Mouse (Mus musculus) cerebellum, adult 11-12 months (tissue): Measurements from ENCODE around the gene Ssc5d.
"Not testable (repeated sequence)": the region's sequence is repeated elsewhere in the genome, so short reads cannot be mapped to it uniquely, and the experiment has no call there.

Experiments used
- DNase-seq: peaks from one replicate; pipeline ENCODE4 v3.0.0; 2022

The Ssc5d gene

DNA sequence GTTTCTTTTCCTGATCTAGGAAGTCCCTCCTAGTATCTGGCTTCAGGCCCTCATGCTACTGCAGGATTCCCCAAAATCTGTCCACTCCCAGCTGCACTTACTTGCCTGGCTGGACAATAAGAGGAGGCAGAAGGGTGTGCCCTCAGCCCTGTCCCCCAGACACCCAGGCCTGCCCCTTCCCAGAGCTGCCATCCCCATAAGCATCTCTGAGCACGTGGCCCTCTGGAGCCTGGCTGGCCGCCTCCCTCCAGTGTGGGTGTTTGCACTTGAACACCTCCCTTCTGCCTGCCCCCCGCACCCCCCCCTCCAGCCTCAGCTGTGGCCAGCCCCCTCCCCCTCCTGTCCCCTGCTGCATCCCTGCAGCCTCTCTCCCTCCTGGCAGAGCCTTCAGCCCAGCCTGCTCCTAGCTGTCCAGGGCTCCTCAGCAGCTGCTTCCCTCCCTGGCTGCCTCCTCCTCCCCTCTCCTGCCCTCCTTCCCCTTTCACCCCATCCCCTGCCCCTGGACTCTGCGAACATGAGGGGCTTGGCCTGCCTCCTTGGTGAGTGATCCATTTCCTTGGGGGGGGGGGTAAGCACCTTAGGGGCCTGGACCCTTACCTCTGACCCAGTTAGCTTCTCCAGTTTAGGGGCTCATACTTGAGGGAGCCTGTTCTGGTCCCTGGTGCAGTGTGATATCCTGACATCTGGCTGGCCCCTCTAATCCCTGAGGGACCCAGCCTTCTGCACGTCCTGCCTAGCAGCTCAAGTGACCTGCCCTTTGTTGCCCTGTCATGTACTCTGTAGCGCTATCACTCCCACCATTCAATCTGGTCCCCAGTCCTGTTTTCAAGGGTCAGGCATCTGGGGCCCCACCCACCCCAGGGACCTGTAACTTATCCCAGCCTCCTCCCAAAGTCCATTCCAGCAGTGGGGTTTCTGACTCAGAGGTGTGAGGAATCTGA lies at the start of gene Ssc5d:
Gene Ssc5d, plus strand, starts transcription at position 345 of the 941 bp plus-strand sequence.
- DNase-seq: no peak

DNA sequence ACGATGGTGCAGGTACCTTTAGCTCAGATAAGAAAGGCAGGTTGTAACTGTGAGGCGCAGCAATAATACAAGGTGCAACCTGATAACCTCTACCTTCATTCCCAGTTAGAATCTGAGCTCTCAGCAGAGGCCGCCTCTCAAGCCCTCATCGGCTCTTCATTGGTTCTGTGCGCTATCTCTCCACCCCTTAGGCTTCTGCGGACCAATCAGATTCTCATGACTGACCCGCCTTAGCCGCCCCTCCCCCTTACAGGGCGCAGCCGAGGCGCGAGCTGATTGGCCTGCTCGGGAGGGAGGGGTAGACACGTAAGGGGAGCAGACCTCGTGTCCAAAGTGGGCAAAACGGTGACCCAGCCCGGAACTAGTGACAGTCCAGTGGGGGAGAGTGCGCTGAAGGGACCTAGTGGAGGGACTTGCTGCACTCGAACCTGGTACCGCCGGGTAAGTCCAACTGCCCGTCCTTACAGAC lies 48.8 kb upstream of the Ssc5d start, which contains the start of gene Isoc2a:
Gene Isoc2a, plus strand, starts transcription at position 401 of the 469 bp plus-strand sequence.
- DNase-seq: peak; percentile 94

DNA sequence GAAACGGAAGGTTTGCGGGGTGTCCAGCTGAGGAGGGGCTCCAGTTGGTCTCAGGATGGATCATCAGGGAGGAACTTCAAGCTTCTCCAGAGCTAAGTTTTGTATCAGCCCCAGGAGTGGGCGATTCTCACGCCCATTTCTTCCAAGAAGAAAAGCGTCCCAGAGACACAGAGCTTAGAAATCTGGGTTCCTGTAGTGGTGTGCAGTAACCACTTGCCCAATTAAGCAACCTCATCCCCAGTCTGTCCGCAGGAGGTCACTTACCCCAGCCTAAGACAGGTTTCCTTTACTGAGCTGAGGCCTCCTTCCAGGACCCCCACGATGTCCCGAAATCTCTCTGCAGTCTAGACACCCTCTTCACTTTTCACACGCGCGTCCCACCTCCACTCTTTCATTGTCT lies 48.4 kb upstream of the Ssc5d start:
- DNase-seq: peak; percentile 36

DNA sequence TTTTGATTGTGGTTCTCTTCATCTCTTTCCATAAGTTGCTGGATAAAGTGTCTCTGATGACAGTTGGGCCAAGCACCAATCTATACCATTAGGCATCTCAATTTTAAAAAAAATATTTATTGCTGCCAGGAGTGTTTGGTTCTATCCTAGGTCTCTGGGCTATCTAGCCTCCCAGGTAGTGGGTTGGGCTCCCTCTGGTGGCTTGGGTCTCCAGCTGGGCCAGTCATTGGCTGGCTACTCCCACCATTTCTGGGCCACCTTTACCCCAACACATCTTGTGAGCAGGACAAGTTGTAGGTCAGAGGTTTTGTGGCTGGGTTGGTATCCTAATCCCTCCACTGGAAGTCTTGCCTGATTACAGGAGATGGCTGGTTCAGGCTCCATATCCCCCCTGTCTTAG lies 47.4 kb upstream of the Ssc5d start:
- no peak for DNase-seq

DNA sequence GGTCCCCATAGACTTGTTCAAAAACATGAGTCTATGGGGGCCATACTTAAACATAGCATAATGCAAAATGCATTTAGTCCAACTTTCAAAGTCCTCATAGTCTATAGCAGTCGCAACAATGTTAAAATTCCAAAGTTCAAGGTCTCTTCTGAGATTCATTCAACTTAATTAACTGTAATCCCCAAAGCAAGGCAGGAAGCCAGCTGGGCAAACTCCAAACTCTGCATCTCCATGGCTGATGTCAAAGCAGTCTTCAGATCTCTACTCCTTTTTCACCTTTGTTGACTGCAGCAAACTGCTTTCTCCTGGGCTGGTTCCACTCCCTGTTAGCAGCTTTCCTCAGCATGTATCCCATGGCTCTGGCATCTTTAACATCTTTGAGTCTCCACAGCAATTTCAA lies 46.5 kb upstream of the Ssc5d start:
- not testable (repeated sequence) for DNase-seq

DNA sequence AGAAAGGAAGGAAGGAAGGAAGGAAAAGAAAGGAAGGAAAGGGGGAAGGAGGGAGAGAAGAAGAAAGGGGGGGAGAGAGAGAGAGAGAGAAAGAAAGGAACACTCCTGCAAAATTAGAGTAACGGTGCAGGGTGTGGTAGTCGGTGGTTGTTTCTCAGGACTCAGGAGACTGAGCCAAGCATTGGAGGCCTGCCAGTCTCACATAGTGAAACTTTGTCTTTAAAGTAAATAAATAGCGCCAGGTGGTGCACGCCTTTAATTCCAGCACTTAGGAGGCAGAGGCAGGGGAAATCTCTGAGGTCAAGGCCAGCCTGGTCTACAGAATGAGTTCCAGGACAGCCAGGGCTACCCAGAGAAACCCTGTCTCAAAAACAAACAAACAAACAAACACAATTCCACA lies 38.9 kb upstream of the Ssc5d start:
- no peak for DNase-seq

DNA sequence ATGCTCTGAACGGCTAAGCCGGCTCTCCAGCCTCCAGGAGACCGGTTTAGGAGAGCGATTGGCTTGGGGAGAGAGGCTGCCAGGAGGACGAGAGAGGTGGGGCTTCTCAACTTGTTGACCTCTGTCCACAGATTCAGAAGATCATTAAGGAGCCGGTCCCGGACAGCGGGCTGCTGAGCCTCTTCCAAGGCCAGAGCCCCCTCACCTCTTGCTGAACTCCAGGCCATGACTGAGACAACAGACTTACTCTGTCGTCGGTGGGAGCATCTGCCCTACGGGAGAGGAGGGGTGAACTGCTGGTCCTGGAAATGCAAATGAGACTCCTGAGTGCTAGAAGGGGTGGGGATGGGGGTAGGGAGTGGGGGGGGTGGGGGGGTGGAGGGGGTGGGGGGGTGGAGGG lies 30.4 kb upstream of the Ssc5d start:
- DNase-seq: no peak

DNA sequence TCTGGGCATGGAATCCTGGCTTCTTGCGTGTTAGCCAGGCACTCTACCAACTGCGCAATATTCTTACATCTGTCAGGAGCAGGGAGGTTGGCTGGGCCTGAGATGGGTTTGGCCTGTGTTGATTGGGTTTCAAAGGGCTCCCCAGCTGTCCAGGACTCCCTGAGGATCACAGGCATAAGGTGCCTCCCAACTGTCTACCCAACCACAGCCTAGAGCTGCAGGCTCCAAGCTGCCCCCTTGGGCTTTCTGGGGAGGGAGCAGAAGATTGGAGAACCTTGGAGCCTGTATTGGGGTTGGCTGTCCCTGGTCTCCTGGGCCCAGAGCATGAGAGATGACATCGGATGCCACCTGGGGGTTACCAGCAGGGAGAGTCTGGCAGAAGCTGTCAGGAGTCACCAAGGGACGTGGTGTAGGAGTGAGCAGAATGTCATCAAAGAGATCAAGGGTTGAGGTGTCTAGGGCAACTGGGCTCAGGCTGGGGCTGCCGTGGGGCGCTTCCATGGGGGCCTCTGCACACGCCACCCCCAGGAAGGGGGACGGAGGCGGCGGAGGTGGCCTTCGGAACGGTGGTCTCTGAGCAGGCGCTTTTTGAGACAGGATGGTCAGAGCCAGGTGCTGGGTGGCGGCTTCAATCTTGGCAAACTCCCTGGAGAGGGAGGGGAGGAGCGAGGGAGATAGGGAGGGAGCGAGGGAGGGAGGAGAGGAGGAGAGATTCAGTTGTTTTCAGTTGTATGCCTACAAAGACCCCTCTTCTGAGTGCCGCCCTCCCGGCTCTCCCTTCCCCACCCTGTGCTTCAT lies 26.5 kb upstream of the Ssc5d start:
- peak; percentile 43 for DNase-seq

DNA sequence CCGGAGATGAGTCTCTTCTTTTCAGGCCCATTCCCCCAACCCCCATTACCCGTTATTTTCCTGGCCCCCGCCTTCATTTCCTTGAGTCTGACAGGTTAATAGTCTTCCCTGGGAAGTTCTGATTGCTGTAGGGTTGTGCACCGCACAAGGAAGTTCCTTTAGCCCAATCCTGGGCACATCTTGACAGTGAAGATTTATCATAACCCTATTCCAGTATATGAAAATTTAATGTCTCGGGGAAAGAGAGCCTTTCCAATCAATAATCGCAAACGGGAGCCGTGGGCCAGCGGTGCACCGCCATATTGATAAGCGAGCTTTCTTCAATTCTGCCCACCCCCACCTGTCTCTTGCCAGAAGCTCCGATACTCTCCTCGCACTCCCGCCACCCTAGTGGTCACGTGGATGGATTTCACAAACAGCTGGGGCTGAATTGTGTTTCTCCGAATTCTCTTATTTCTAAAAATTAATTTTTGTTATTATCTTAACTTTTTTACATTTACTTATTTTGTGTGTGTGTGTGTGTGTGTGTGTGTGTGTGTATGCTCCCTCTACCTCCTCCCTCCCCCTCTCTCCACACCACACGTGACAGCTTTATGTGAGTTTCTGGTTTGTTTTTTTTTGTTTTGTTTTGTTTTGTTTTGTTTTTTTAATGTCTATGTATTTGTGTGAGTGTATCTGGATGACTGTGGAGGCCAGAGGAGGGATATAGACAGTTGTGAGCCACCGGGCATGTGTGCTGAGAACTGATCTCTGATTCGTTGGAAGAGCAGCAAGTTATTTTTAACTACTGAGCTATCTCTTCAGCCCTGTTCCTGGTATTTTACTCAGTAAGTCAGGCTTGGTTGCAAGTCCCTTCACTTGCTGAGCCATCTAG lies 25.7 kb upstream of the Ssc5d start:
- DNase-seq: no peak

DNA sequence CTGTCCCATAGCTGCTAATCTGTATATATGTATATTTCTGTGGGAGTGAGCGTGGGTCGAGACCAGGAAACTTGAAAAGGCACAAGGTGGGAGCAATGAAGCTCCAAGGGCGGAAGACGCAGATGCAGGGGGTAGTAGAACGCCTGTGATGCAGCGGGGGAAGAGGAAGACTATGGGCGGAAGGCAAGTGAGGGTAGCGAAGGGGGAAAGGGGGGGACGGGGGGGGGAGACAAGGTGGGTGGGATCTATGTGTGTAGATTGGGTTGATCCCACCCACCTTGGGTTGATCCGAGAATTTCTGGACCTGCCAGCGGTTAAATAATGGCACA lies 25.1 kb upstream of the Ssc5d start:
- DNase-seq: no peak

DNA sequence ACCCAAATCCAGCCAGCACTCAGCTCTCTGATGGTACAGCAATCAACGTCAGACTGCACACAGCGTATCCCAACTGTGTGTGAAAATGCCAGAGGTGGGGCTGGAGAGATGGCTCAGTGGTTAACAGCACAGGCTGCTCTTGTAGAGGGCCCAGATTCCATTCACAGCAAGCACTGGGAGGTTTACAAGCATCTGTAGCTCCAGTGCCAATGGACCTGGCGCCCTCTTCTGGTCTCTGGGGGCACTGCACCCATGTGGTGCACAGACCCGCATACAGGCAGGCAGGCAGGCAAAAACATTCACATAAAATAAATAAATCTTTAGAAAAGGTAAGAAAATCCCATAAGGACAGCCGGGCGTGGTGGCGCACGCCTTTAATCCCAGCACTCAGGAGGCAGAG lies 24.4 kb upstream of the Ssc5d start:
- DNase-seq: no peak

DNA sequence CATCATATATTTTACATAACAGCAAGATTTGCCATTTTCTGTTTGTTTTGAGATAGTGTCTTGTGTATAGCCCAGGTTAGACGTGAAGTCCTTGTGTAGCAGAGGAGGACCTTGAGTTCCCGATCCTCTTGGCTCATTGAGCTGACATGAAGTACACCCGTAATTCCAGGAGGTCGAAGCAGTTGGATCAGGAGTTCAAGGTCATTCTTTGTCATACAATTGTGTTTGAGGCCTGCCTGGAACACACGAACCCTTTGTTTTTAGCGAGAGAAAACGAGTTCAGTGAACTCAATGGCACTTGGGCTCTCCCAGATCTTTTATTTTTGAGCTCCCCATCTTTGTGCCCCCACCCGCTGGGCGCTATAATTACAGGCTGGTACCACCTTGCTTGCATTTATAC lies 23.2 kb upstream of the Ssc5d start:
- DNase-seq: no peak

DNA sequence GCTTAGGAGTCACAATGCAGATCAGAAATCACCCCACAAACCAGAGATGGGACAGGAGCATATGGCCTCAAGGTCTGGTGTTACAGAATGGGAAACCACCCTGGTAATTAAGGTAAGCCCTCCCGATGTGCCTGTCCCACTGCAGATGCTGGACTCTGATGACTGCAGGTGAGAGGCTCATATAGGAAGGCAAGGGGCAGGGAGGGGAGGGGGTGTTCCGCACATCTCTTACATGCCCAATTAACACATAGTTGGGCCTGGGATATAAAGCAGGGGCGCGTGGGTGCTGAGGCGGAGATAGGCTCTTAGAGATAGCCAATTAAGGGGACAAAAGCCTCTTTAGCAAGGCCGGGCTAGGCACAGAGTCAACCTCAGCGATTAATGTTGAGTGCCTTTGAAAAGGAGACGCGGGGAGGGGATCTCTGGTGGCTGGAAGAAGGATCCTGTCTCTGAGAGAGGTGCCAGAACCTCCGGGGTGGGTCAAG lies 19.1 kb upstream of the Ssc5d start, which contains the start of gene Gm36210:
Gene Gm36210, minus strand, starts transcription at position 51 of the 485 bp plus-strand sequence.
- no peak for DNase-seq

DNA sequence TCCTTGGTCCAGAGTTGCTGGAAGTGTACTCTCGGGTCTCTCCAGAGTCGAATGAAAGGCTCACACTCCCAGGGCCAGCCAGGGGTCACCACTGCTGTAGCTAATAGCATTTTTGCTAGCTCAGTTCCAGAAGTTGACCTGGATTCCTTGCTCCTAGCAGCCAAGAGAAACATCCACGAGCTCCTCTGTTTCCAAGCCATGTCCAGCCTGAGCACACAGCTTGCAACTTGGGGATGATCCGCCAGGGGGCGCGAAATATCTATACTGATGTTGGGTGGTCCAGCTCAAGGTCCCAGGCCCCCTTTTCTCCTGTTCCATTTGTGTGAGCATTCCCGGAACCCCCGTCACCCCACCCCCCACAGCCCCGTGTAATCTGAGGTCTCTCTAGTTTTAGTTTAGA lies 14.0 kb upstream of the Ssc5d start:
- DNase-seq: peak; percentile 38

DNA sequence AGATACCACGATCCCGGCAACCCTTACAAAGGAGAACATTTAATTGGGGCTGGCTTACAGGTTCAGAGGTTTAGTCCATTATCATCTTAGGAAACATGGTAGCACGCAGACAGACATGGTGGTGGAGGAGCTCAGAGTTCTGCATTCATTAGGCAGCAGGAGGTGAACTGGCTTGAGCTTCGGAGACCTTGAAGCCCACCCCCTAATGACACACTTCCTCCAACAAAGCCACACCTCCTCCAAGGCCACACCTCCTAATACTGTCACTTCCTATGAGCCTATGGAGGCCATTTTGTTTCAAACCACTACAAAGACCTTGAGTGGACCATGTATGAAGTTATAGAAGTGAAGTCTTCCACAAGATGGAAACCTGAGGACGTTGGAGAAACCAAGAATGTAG lies 13.3 kb upstream of the Ssc5d start:
- DNase-seq: no peak

DNA sequence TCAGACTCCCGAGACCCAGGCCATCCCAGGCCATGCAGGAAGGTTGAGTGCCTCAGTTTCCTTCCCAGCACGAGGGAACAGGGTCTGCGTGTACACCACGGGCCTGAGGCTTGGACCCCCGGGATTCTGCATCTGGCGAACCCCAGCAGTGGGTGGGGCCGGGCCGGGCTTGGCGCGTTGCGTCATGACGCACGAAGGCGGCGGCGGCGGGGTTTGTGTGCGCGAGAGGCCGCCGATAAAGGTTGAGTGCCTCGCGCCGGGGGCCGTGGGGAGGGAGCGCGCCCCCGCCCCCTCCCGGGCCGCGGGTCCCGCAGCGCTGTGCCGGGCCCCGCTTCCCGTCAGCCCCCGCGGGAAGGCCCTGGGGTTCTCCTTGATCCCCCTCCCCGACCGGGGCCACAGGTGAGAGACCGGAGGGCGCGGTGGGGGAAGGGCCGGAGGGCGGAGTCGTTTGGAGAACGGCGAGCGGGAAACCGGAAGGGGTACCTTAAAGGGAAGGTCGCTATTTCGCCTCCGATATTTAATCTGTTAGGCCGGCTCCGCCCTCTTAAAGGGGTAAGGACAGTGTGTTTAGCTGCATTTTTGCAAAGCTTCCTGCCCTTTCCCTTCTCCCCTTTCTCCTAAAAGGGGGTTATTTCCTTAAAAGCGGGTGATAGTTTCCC lies 10.4 kb upstream of the Ssc5d start, which contains the start of gene Zfp628:
Gene Zfp628, plus strand, starts transcription at position 211 of the 659 bp plus-strand sequence.
- peak; percentile 94 for DNase-seq

DNA sequence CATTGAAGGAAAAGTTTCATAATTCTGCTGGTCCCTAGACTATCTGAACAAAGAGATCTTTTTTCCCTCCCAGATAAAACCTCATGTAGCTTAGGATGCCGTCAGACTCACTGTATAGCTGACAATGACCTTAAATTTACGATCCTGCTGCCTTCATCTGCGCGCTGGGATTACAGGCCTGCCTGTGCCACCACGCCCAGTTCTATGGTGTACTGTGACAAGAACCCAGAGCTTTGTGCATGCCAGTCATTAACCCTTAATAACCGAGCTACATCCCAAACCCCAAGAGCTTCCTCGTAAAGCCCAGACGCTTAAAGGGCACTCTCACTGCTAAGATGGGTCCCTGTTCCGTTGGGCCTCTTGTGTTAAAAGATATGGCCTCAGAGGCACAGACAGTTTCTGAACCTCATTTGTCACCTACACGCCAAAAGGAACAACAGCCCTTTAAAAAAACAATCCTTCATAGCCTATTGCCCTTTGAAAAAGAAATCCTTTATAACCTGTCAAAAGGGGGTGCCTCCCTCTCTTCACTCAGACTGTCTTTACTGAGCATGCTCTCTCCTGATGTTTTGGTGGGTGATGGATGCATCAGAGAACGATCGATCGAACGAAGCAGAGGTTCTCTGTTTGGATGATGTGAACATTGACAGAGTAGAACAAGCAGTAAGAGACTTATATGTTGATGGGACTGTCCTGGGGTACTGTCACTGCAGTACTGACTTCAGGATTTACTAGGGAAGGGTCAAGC lies 9.7 kb upstream of the Ssc5d start:
- DNase-seq: peak; percentile 64

DNA sequence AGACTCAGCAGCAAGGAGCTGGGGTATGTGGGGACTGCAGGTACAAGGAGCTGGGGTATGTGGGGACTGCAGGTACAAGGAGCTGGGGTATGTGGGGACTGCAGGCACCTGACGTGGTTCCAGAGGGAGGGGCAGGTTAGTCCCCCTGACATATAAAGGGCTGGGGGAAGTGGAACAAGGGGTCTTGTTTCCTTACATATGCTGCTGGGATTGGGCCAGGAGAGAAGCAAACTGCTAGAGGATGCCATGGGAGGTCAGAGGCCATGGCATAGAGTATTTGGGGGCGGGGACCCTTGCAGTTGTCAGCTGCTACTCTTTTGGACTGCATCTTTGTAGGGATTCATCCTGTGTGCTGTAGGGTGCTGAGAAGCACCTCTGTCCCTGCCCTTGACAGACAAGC lies 8.1 kb upstream of the Ssc5d start:
- DNase-seq: no peak

DNA sequence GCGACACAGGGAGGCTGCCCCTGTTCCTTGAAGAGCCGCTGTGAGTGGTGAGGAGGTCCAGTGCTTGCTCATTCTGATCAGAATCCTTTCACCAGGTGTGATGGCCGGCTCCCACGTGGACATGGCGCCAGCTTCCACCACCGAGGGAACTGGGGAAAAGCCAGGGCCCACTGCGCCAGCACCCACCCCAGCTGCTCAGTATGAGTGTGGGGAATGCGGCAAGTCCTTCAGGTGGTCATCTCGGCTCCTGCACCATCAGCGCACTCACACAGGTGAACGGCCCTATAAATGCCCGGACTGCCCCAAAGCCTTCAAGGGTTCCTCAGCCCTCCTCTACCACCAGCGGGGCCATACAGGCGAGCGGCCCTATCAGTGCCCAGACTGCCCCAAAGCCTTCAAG lies 6.9 kb upstream of the Ssc5d start:
- no peak for DNase-seq

DNA sequence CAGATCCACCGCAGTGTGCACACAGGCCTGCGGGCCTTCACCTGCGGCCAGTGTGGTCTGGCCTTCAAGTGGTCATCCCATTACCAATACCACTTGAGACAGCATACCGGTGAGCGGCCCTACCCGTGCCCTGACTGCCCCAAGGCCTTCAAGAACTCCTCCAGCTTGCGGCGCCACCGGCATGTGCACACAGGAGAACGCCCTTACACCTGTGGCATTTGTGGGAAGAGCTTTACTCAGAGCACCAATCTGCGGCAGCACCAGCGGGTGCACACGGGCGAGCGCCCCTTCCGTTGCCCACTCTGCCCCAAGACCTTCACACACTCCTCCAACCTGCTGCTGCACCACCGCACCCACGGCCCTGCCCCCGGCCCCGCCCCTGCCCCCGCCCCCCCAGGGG lies 6.5 kb upstream of the Ssc5d start:
- no peak for DNase-seq

DNA sequence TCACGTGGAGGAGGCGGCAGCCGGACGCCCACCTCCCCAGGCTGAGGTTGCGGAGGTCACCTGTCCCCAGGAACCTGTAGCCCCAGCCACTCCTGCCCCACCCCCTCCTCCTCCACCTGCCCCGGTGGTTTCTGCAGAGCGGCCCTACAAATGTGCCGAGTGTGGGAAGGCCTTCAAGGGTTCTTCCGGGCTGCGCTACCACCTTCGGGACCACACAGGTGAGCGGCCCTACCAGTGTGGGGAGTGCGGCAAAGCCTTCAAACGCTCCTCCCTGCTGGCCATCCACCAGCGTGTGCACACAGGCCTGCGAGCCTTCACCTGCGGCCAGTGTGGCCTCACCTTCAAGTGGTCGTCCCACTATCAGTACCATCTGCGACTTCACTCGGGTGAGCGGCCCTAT lies 5.6 kb upstream of the Ssc5d start:
- DNase-seq: no peak
